Mouse (Mus musculus) adrenal gland, postnatal 10 days (tissue): Measurements from ENCODE around the gene A830018L16Rik. TPM values are rescaled to one million over a fixed set of nuclear protein-coding genes. Genes with fewer than 3 reads are reported as not detected.
"Not testable (repeated sequence)": the region's sequence is repeated elsewhere in the genome, so short reads cannot be mapped to it uniquely, and the experiment has no call there.

ENCODE experiments used
- DNase-seq: peaks from one replicate; pipeline ENCODE4 v3.0.0; 2021; ENCODE audit warnings: mixed read lengths
- long read RNA-seq, 2 experiments: library from polyadenylated mRNA; stranded (forward); transcript quantifications; one replicate each; pipeline ENCODE4 v2.0.0; 2021
- total RNA-seq, 2 experiments: library from RNA; stranded (reverse); gene quantifications; 2 replicates each; pipeline ENCODE4 v1.2.3; 2021

Gene A830018L16Rik
- total RNA-seq: 1 to 10 TPM; 2.7 to 4.5 TPM
- long read RNA-seq, experiment 1: 0 reads
- long read RNA-seq, experiment 2, partial matches to known transcripts: 0 of 1 reads
- long read RNA-seq, experiment 2, other reads (novel, unspliced or antisense): 0 of 1 reads

DNA sequence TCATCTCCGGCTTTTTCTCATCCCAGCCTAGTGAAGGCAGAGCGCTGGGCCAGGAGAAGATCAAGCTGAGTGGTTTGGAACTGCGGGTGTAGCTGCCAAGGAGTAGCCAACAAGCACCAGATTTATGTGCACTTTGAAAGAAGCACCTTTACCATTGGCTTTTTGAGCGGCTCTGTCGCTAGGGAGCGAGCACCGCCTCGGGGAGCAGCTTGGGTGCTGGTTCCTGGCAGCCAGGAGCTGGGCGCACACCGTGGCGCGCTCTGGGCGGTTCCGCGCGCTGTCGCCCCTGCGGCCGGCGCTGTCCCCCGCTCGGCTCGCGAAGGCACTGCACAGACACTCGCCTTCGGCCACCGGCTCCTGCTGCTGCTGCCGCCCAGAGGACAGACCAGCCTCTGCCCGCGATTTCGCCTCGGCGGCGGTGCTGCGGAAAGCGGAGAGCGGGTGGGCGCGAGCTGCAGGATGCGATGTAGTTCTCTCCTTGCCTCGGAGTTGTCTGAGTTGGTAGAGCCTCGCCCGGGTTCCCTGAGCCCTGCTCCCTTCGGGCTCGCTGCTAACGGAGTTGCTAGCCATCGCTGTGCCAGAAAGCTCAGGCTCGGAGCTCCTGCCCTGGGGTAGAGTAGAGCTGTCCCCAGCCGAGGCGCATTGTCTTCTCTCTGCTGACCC, at the start of gene A830018L16Rik:
TSS of gene A830018L16Rik (plus strand) at position 212 of the 663 bp plus-strand sequence.
- DNase-seq: peak; percentile 68

DNA sequence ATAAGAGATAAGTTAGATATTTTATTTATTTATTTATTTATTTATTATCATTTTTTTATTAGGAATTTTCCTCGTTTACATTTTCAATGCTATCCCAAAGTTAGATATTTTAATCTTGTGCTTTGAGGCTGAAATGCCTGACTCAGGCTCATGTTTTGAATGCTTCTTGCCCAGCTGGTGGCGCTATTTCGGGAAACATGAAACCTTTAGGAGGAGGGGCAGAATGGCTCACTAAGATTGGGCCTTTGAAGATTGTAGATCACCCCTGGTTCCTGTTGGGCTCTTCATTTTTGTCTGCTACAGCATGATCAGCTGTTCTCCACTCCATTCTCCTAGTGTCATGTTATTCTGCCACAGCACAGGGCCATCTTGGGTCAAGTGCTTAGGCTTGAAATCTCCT, 28.1 kb upstream of the A830018L16Rik start:
- DNase-seq: no peak

DNA sequence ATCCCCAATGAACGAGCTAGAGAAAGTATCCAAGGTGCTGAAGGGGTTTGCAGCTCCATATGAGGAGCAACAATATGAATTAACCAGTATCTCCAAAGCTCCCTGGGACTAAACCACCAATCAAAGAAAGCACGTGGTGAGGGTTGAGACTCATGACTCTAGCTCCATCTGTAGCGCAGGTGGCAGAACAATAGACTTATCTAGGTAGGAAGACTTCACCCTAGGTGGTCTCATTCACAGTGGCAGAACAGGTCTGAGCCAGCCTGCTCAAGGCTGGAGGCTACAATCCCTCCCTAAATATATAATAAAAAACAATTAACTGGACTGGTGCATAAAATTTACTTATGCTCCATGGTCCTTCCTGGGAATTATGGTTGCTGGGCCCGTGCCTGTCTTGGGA, 18.5 kb upstream of the A830018L16Rik start:
- no peak for DNase-seq

DNA sequence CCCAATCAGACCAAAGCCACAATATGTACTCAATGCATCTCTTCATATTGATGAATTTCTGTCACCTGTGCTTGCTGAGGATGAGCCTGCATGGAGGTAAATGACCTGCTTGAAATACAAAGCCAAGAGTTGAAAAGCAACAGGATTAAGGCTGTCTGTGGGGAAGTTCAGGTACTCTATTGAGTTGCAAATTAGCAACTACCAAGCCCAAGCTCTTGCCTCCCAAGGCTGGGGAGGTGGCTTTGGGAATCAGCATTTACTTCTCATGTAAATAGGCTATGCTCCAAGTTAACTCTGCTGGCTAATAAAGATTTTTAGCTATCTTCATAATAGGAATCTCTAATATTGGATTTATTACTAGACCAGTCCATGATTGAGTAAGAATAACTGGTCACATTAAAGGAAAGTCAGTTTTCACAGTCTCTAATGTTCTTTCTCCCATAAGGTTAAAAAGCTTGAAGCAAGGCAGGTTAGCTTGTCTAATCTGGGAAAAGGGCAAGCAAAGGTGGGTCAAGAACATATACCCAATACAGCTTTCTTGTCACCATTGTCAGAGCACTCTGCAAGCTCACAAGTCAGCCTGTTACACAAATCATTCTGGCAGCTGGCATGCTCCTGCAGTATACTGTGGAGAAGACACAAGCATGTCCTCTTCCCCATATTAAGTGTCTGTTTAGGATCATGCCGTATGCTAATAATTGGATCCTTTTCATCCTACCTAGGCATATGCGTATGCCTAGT, 17.7 kb upstream of the A830018L16Rik start:
- DNase-seq: no peak

DNA sequence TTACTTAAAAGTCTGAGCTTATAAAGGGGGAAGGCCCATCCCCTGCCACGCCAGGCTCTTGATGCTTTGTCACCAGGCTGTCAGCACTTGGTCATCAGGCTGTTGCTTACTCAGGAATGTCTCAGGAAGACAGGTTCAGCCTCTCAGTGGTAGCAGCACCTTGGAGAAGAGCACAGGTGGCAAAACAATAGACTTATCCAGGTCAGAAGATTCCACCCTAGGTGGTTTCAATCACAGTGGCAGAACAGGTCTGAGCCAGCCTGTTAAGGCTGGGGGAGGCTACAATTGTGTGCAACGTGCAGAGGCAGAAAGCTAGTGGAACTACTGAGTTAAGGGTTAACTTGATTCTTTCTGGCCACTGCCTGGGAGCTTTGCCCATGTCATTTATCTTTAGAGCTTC, 12.7 kb upstream of the A830018L16Rik start:
- DNase-seq: no peak

DNA sequence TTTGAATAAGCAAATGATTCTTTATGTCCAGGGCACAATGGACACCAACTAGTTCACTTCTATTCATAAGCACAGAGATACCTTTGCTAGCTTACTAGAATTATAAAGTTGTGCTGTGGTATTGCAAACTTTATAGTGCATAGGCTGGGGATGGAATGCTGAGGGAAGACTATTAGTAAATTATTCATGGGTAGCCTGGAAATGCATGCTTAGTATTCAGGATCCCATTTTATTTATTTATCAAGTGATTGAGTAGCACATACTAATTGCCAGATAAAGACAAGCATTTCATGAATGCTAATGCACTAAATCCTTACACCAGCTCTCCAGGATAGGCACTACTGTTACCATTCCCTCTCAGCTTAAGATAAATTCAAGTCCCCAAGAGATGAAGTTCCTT, 8.4 kb upstream of the A830018L16Rik start:
- DNase-seq: no peak

DNA sequence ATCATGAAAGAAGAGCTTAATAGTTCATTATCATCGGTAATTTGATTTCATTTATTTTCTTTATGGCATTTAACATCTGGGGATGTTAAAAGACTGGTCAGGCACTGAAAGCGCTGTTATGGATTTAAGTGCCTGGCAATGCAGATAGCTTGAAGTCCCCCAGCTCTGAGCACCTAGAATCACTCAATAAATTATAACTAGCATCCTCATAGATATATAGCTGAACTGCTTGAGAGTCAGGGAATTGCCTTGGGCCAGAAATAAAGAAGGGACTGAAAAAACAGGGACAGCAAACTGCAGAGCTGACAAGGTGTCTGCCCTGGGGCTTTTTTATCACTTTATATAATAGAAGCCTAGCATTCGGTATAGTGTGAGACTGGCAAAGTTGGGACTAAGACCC, 7.9 kb upstream of the A830018L16Rik start:
- no peak for DNase-seq

DNA sequence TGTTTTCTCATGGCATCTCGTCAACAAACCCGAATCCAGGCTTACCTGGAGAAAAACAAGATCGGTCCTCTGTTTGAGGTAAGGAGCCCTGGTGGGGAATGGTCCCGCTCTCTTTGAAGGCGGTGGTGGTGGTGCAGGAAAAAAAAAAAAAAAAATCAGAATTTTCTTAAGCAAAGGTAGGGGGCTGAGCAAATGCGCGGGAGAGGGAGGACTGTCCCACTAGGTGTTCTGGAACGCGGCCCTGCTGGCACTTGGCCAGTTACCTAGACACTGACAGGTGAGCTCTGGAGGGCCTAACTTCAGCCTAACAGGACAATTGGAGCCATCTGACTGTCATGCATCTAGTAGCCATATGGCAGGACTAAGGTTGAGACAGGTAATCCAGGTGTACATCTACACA, 655 bp downstream of the A830018L16Rik start:
- DNase-seq: no peak

DNA sequence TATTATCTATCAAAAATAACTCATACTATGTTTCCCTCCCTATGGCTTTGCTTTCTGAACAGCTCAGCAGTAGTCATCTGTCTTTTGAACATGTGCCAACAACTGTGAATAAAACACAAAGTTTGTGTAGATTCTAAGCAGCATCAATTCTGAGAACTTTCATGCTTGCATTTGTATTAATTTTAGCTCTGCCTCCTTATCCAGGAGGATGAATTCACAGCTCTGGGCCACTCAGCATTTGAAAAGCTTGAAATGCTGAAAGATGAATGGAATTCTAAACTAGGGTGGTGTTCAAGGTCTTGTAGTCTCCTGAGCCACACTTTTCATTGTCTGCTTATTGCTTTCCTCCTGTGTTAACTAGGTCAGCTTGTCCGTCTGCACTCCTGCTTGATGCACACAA, 13.4 kb downstream of the A830018L16Rik start:
- DNase-seq: no peak

DNA sequence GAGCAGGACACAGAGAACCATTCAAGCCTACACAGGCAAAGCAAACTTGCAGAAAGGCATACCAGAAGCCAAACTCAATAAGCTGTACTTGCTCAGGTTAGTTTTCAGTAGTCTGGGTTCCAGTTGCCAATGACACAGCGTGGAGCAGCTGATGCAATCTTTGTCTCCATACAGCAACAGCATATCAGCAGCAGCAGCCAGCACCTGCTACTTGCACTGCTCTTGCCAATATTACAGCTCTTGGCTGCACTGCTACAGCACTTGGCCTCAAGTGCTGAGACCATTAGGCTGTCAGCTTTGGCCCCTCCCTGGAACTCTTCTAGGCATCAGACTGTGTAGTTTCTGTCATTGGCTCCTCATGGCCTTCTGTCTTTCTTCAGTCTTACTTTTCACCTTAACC, 44.4 kb downstream of the A830018L16Rik start:
- DNase-seq: peak; percentile 28

DNA sequence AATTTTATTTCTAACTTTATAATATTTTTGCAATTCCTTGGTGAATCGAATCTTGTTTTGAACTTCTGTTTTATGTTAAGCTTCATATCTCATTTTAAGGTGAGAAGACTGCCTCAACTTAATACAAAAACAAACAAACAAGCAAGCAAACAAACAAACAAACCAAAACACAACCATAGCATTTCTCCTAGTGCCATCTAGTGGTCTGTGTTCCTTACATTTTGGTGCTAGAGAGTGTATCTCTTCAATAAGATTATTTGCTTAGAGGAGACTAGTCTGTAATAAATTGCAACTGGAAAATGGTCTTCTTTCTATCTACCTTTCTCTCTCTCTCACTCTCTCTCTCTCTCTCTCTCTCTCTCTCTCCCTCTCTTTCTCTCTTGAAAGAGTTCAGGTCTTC, 52.4 kb downstream of the A830018L16Rik start:
- DNase-seq: no peak

DNA sequence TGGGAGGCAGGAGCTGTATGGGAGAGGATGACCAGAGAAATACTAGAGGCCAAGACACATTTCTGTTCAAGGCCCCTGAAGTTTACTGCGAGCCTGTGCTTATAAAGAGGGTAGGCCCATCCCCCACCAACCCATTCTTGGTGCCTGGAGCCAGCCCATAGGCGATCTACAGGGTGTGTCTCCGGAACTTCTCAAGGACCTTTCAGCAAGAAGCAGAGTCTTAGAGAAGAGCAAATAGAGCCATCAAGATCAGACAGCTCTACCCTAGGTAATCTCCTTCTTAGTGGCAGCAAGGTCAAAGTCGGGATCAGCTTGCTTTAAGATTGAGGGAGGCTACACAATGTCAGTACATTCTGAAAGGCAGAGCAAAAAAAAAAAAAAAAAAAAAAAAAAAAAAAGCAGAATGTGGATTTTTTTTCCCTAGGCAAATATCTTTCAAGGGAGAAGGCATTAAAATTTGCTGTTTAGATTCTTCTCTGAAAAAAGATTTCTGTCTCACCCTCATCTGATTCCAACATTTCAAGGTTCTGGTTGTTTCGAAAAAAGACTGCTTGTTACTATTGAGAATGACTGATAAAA, 53.2 kb downstream of the A830018L16Rik start:
- no peak for DNase-seq

DNA sequence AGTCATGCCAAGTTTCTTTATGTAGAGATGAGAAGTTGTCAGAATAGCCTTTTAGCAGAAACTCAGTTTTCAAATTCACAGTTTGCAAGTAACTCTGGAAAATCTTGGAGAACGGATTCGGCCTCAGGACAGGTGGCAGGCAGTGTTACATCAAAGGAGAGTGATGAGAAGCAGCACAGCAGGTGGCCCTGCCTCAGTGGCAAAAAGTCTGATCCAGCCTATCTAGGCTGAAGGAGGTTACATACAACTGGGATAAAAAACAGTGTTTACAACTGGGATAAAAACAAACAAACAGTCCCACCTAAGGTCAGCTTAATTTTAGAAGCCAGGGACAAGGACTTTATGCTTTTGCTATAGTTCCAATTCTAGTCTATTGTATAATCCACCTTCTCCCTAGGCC, 79.0 kb downstream of the A830018L16Rik start:
- DNase-seq: no peak

DNA sequence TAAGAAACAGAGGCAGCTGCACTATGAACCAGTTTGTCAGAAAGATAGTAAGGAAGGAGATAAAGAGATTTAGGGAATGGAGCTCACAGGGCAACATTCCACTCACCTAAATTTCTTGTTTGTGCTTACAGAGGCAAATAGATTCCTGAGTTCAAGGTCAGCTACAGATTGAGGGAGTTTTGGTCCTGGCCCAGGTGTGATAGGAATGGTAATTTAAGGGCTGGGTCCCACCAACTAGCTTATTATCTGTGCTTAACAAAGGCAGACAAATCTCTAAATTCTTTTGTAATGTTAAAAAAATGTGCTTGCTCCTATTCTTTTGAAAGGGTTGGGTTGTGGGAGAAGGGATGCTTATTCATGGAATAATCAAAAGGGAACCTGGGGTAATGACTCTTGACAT, 87.7 kb downstream of the A830018L16Rik start:
- no peak for DNase-seq

DNA sequence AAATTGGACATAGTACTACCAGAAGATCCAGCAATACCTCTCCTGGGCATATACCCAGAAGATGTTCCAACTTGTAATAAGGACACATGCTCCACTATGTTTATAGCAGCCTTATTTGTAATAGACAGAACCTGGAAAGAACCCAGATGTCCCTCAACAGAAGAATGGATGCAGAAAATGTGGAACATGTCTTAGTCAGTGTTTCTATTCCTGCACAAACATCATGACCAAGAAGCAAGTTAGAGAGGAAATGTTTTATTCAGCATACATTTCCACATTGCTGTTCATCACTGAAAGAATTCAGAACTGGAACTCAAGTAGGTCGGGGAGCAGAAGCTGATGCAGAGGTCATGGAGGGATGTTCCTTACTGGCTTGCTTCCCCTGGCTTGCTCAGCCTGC, 135.9 kb downstream of the A830018L16Rik start:
- not testable (repeated sequence) for DNase-seq

DNA sequence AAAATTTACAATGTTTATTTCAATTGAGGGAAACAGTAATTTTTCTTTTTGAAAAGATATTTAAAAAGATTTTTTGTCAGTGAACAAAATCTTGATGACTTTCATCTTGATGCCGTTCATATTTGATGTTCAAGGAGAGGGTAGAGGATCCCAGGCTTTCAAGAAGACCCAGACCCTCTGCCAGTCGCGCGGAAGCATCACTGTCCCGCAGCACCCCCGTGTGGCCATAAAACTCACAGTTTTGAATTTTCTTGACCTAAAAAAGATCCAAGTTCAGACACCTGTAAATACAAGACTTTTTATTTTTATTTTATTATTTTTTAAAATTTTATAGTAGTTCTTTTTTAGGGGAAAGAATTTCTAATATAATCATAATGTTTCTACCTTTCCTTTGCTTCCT, 151.4 kb downstream of the A830018L16Rik start:
- DNase-seq: peak; percentile 47

DNA sequence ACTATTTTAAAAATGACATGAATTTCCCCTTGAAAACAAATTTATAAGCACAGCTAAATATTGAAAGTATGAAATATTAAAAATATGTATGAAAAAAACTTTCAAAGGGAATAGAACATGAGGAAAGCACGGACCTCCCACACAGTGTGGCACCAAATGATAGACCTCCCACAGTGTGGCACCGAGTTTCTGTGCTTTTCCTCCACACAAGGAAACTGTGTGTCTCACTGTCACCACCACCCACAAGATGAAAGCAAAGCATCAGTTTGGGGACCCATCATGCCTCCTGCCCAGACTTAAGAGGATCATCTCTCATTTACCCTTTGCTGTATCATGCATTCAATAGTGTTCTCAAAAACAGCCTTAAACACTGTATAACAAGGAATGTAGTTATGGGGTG, 152.8 kb downstream of the A830018L16Rik start:
- DNase-seq: no peak

DNA sequence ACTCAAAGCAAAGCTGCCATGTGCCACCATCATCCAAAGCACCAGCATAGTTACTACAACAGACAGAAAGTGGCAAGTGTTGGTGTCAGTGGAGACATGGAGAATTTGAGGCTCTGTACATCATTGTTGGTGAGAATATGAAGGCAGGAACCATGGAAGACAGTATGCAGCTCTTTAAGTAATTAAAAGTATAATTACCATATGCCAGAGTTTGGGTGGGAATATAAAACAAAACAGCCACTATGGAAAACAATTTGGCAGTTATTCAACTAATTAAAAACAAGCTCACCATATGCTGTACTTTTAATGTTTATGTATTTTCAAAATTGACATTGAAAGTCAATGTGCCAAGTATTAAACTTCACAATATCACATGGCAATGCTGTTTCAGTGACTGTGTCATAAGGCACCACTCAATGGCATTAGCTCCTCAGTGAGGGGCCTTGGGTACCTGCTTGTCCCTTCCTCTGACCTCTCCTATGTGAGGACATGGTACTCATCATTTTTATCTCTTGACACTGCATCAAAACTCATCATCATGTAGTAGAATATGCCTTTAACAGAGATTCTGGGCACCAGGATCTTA, 153.5 kb downstream of the A830018L16Rik start:
- DNase-seq: no peak

DNA sequence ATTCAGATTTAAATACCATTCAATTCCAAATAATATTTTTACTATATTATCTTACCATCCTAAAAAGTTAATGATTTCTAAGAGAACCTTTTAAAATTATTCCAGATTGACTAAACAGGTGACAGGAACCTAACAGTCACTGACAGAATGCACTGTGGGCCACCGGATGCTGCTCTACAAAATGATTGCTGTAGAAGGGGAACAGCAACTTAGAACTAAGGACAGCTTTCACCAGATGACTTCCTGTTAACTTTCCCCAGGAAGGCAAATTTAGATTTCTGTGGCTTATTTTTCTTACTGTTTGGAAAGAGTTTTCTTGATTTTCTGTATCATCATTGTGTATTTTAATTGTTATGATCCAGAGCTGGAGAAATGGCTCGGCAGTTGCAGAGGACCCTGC, 156.4 kb downstream of the A830018L16Rik start:
- DNase-seq: no peak

DNA sequence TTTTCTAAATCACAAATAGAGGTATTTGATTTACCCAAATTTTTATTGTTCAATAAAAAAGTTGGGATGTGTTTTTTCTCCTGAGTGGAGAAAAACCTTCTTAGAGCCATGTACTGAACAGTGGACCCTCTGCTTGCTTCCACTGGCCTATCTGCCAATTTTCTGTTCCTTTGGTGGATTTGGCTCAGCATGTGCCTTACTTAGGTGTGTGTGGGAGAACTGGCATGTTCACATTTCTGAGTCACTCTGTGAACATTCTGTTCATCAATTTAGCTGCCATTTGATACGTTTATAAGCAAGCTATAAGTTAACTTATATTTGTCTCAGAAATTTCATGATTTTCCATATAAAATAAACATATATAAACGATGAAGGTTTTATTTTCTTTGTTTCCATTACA, 159.6 kb downstream of the A830018L16Rik start:
- DNase-seq: no peak

DNA sequence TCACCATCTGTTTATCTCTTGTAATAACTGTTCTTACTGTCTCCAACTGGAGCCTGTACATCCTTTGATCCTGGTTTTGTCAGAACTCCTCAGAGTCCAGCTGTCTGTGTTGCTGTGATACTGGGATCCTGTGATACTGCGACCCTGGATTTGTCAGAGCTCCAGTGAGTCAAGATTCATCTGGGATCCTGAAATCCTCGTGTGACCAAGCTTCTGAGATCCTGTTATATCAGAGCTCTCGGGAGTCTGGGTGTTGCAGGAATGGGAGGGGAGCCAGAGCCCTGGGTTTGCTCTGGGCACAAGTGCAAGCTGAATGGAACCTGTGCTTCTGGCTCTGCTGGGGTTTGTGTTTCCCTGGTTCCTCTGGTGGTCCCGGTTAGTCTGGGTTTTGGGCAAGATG, 166.1 kb downstream of the A830018L16Rik start:
- no peak for DNase-seq

DNA sequence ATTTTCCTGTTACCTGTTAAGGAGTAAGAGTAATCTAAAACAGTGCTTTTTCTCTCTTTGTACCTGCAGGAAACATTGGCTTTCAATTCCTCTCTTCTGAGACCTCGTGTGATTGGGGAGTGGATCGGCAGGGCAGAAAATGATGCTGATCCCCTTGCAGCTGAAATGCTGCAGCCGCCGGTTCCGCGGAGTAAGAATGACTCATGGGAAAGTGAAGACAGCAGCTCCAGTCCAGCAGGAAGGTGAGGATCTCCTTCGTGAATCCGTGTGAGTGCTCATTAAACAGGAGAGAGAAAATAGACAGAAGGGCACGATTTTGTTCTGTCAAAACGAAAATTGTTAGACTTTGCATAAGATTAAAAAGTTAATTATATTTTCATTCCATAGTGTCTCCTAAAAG, 174.4 kb downstream of the A830018L16Rik start:
- no peak for DNase-seq

DNA sequence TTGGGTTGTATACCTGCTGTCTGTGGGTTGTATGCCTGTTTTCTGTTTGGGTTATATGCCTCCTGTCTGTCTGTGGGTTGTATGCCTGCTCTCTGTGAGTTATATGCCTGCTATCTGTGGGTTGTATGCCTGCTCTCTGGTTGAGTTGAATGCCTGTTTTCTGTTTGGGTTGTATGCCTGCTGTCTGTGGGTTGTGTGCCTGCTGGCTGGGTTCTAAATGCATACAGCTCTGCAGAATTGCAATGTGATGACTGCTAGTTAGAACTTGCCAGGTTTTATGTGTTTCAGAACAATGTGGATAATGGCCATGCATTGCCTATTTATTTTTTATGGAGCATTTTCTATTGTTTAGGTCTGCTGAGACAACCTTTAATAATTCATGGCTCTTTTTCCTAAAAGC, 236.2 kb downstream of the A830018L16Rik start:
- no peak for DNase-seq
